In genomic region chr11:89733973-89734693, GRCm38 (mm10) we compare ENCODE assay signal across 29 mouse cellular contexts. TPM values are rescaled to one million over a fixed set of nuclear protein-coding genes. Genes with fewer than 3 reads are reported as not detected.
DNase-seq lines count a peak whose midpoint lies in the region; ATAC-seq and TF ChIP-seq lines count a peak whose summit lies in the region.
"Had no signal": no experiment of that assay in that cellular context is flagged by ENCODE, and none has a peak within 500 bp of the region (broad histone marks: within the 10 kb centered on the region; RNA-seq: fewer than 3 reads in every experiment).

No protein-coding gene starts in this region.

- no peak overlapping the region for H3K9ac ChIP-seq in liver, adult 2 months (ENCODE audit: low read depth, low read length)
- H3K9ac ChIP-seq in liver, embryonic 11.5 days (ENCODE audit: low read depth, low read length): no peak overlapping the region
- H3K9ac ChIP-seq in intestine, postnatal 0 days (ENCODE audit: low read depth, low read length): no peak overlapping the region
- no peak overlapping the region for H3K9ac ChIP-seq in kidney, embryonic 16.5 days (replicated peaks; ENCODE audit: low read length)
- H3K9ac ChIP-seq: hindbrain, embryonic 13.5 days; limb, embryonic 13.5 days; liver, embryonic 14.5 days; lung, embryonic 14.5 days; midbrain, embryonic 15.5 days; neural tube, embryonic 13.5 days had no signal

- H3K27ac ChIP-seq in liver, adult 2 months (replicated peaks; ENCODE audit: insufficient read depth, low read depth, low read length): no peak overlapping the region
- no peak overlapping the region for H3K27ac ChIP-seq in liver, embryonic 11.5 days (ENCODE audit: low read depth, low read length)
- no peak overlapping the region for H3K27ac ChIP-seq in intestine, postnatal 0 days (ENCODE audit: low read depth, low read length)
- no peak overlapping the region for H3K27ac ChIP-seq in kidney, embryonic 16.5 days (ENCODE audit: low read length)
- H3K27ac ChIP-seq in small intestine, adult 2 months (ENCODE audit: insufficient read depth, low read depth, low read length): peak overlapping the region; percentile 16; the same call in 1 of the 2 replicates
- H3K27ac ChIP-seq: forebrain, embryonic 10.5 days; heart, adult 2 months; hindbrain, embryonic 13.5 days; limb, embryonic 13.5 days; liver, embryonic 14.5 days; midbrain, embryonic 15.5 days; neural tube, embryonic 13.5 days had no signal

- no peak for TF ChIP-seq POLR2A in liver, adult 2 months (IDR thresholded peaks at IDR 0.05; ENCODE audit: extremely low read depth, insufficient read depth, low read length)
- TF ChIP-seq POLR2A in small intestine, adult 2 months (IDR thresholded peaks at IDR 0.05; ENCODE audit: low read depth, low read length): no peak

- H3K27me3 ChIP-seq in liver, adult 2 months (ENCODE audit: control insufficient read depth, insufficient read depth, low read length): no peaks in the 10 kb centered on the region
- H3K27me3 ChIP-seq in liver, embryonic 11.5 days (replicated peaks; ENCODE audit: control insufficient read depth, insufficient read depth, low read length): no peaks in the 10 kb centered on the region
- no peaks in the 10 kb centered on the region for H3K27me3 ChIP-seq in intestine, postnatal 0 days (replicated peaks; ENCODE audit: control insufficient read depth, insufficient read depth, low read length)
- H3K27me3 ChIP-seq in kidney, embryonic 16.5 days (ENCODE audit: insufficient read depth, low read length): no peaks in the 10 kb centered on the region
- H3K27me3 ChIP-seq in small intestine, adult 2 months (ENCODE audit: control insufficient read depth, insufficient read depth, low read length): no peaks in the 10 kb centered on the region
- H3K27me3 ChIP-seq: hindbrain, embryonic 13.5 days; limb, embryonic 13.5 days; megakaryocyte, embryonic 14.5 days; midbrain, embryonic 15.5 days; neural tube, embryonic 13.5 days had no signal

- peaks cover 3% of the 10 kb centered on the region; the same call in 1 of the 2 replicates for H3K4me1 ChIP-seq in liver, adult 2 months (ENCODE audit: control insufficient read depth, insufficient read depth, low read length)
- no peaks in the 10 kb centered on the region for H3K4me1 ChIP-seq in liver, embryonic 11.5 days (replicated peaks; ENCODE audit: control insufficient read depth, insufficient read depth, low read length)
- H3K4me1 ChIP-seq in intestine, postnatal 0 days (replicated peaks; ENCODE audit: control insufficient read depth, insufficient read depth, low read length): no peaks in the 10 kb centered on the region
- no peaks in the 10 kb centered on the region for H3K4me1 ChIP-seq in kidney, embryonic 16.5 days (ENCODE audit: insufficient read depth, low read length)
- peaks cover 8% of the 10 kb centered on the region; the same call in 1 of the 2 replicates for H3K4me1 ChIP-seq in small intestine, adult 2 months (ENCODE audit: control insufficient read depth, insufficient read depth, insufficient read length, low read length)
- H3K4me1 ChIP-seq: megakaryocyte, embryonic 14.5 days; midbrain, embryonic 15.5 days; neural tube, embryonic 13.5 days had no signal

- 62% methylated on average over 10 of the region's 10 CpGs for WGBS in liver, adult 2 months
- WGBS in liver, embryonic 11.5 days: 74% methylated on average over 10 of the region's 10 CpGs
- WGBS in intestine, postnatal 0 days: 63% methylated on average over 10 of the region's 10 CpGs
- 79% methylated on average over 10 of the region's 10 CpGs for WGBS in kidney, embryonic 16.5 days
- WGBS in small intestine, adult 2 months: 56% methylated on average over 10 of the region's 10 CpGs

- no peak for TF ChIP-seq CTCF in liver, adult 2 months (IDR thresholded peaks at IDR 0.05; ENCODE audit: low read depth, low read length)
- TF ChIP-seq CTCF in intestine, postnatal 0 days (IDR thresholded peaks at IDR 0.05; ENCODE audit: low read depth): peak; percentile 56
- no peak for TF ChIP-seq CTCF in small intestine, adult 2 months (IDR thresholded peaks at IDR 0.05; ENCODE audit: extremely low read depth, insufficient read length, insufficient replicate concordance, low read depth, low read length)

- peak; percentile 92 for DNase-seq in liver, adult 2 months (ENCODE audit: extremely low read depth, low read depth, low spot score)
- DNase-seq in liver, embryonic 11.5 days (ENCODE audit: low spot score): no peak
- no peak for DNase-seq in urinary bladder, adult 2 months (ENCODE audit: low spot score)
- DNase-seq: adrenal gland, postnatal 10 days; cerebellum, adult 8-10 months; cerebellum, postnatal 36 days; gastrocnemius, postnatal 10 days; heart, adult 2 months; layer of hippocampus, postnatal 36 days; lung, embryonic 14.5 days; thymus, adult 18-20 months; thymus, postnatal 4 days had no signal

- ATAC-seq in liver, embryonic 11.5 days (replicated peaks; ENCODE audit: low FRiP score): no peak
- ATAC-seq in intestine, postnatal 0 days: peak; percentile 95
- 0 out of 2 replicates have a peak, but pooled peaks have one; percentile 63 for ATAC-seq in kidney, embryonic 16.5 days (ENCODE audit: low FRiP score, low TSS enrichment)
- no peak for ATAC-seq in granulocyte monocyte progenitor cell, adult 5-6 weeks (replicated peaks; ENCODE audit: poor library complexity, severe bottlenecking)
- ATAC-seq: forebrain, embryonic 16.5 days; inflammation-experienced regulatory T-cells, adult 6 months; midbrain, embryonic 15.5 days had no signal

- H3K4me2 ChIP-seq in liver, embryonic 11.5 days: no peak overlapping the region
- H3K4me2 ChIP-seq in intestine, postnatal 0 days (replicated peaks; ENCODE audit: low read depth): no peak overlapping the region
- no peak overlapping the region for H3K4me2 ChIP-seq in kidney, embryonic 16.5 days (replicated peaks; ENCODE audit: low read depth, low read length)
- H3K4me2 ChIP-seq: hindbrain, embryonic 13.5 days; limb, embryonic 13.5 days; lung, embryonic 14.5 days; midbrain, embryonic 15.5 days; neural tube, embryonic 13.5 days had no signal

- H3K36me3 ChIP-seq in liver, adult 2 months (ENCODE audit: control insufficient read depth, insufficient read depth, low read length): no peaks in the 10 kb centered on the region
- H3K36me3 ChIP-seq in liver, embryonic 11.5 days (ENCODE audit: control insufficient read depth, insufficient read depth, low read length): no peaks in the 10 kb centered on the region
- H3K36me3 ChIP-seq in intestine, postnatal 0 days (ENCODE audit: control insufficient read depth, insufficient read depth): no peaks in the 10 kb centered on the region
- H3K36me3 ChIP-seq in kidney, embryonic 16.5 days (ENCODE audit: insufficient read depth, low read length): no peaks in the 10 kb centered on the region
- no peaks in the 10 kb centered on the region for H3K36me3 ChIP-seq in small intestine, adult 2 months (ENCODE audit: control insufficient read depth, insufficient read depth, low read length)
- H3K36me3 ChIP-seq: forebrain, embryonic 10.5 days; hindbrain, embryonic 13.5 days; limb, embryonic 13.5 days; midbrain, embryonic 15.5 days; neural tube, embryonic 13.5 days had no signal

- no peak overlapping the region for H3K4me3 ChIP-seq in liver, adult 2 months (ENCODE audit: insufficient read depth, low read depth, low read length)
- H3K4me3 ChIP-seq in liver, embryonic 11.5 days (ENCODE audit: low read depth, low read length): no peak overlapping the region
- no peak overlapping the region for H3K4me3 ChIP-seq in intestine, postnatal 0 days (ENCODE audit: low read depth, low read length)
- no peak overlapping the region for H3K4me3 ChIP-seq in kidney, embryonic 16.5 days (ENCODE audit: low read length)
- no peak overlapping the region for H3K4me3 ChIP-seq in small intestine, adult 2 months (ENCODE audit: low read depth, low read length)
- H3K4me3 ChIP-seq: forebrain, embryonic 10.5 days; heart, adult 2 months; hindbrain, embryonic 13.5 days; limb, embryonic 13.5 days; megakaryocyte, embryonic 14.5 days; midbrain, embryonic 15.5 days; myocyte; neural tube, embryonic 13.5 days had no signal

- no peaks in the 10 kb centered on the region for H3K9me3 ChIP-seq in liver, embryonic 11.5 days (ENCODE audit: control insufficient read depth, low read length)
- no peaks in the 10 kb centered on the region for H3K9me3 ChIP-seq in intestine, postnatal 0 days (ENCODE audit: control insufficient read depth)
- H3K9me3 ChIP-seq in kidney, embryonic 16.5 days (ENCODE audit: low read length): no peaks in the 10 kb centered on the region
- H3K9me3 ChIP-seq: forebrain, embryonic 10.5 days; hindbrain, embryonic 13.5 days; limb, embryonic 13.5 days; megakaryocyte, embryonic 14.5 days; midbrain, embryonic 15.5 days; neural tube, embryonic 13.5 days had no signal

- no peaks in the 10 kb centered on the region for H3K79me2 ChIP-seq in liver, adult 2 months (ENCODE audit: control insufficient read depth, insufficient read depth, low read length)

RNA-seq across cellular contexts. Expression of gene Ankfn1, which starts 43.3 kb away (rescaled TPM):
- not detected in 2 replicates for total RNA-seq in liver, adult 2 months (2014; rRNA removed)
- not detected in 2 replicates for polyA plus RNA-seq in liver, adult 2 months (2012; rRNA removed)
- polyA plus RNA-seq in liver, embryonic 11.5 days (2014; fragmentation: Nextera tagmentation; extraction: Ambion mirVana): not detected in 2 replicates
- 0.08 TPM in 1 of 2 replicates, not detected in the other for polyA plus RNA-seq in intestine, postnatal 0 days (2015; fragmentation: Nextera tagmentation; extraction: Ambion mirVana)
- 0.16 and 0.30 TPM in 2 replicates for polyA plus RNA-seq in kidney, embryonic 16.5 days (2015; fragmentation: Nextera tagmentation; extraction: Ambion mirVana)
- 0.05 TPM in 2 replicates for polyA plus RNA-seq in small intestine, adult 2 months (2012; rRNA removed)
- polyA plus RNA-seq in urinary bladder, adult 2 months (2012; rRNA removed): 26.4 and 27.0 TPM in 2 replicates
- not detected in 2 replicates for total RNA-seq in granulocyte monocyte progenitor cell, adult 5-6 weeks (2014; fragmentation: Nextera tagmentation)
- total RNA-seq in granulocyte monocyte progenitor cell, adult 5-6 weeks (2017): not detected in 2 replicates
- total RNA-seq: heart, adult 2 months; heart, postnatal 25 days had no signal
- polyA plus RNA-seq: C2C12; heart, embryonic 14.5 days; inflammation-experienced regulatory T-cells, adult 6 months; liver, embryonic 14.5 days had no signal

Comparison
In these comparisons a context has a peak if more than half of its experiments do, and no peak if none do; other contexts are left out.
1. ATAC-seq: peak in intestine, postnatal 0 days (single experiment) and kidney, embryonic 16.5 days (single experiment); none in liver, embryonic 11.5 days (single experiment) and granulocyte monocyte progenitor cell, adult 5-6 weeks (single experiment).
2. RNA of gene Ankfn1, which starts 43.3 kb away (polyA plus RNA-seq): 26.4 to 27.0 TPM in urinary bladder, adult 2 months; 0.16 to 0.30 TPM in kidney, embryonic 16.5 days, 0.05 TPM in small intestine, adult 2 months, 0.08 TPM in intestine, postnatal 0 days, not detected in liver, adult 2 months and not detected in liver, embryonic 11.5 days; every median in the first group is over 10 times any median in the second.